Mouse (Mus musculus) 3T3-L1 (cell line): Measurements from ENCODE around the gene Upk3a.
A peak's percentile ranks its signal among the peaks of the same experiment; 100 is the strongest.

Experiments used
- DNase-seq: peaks from one replicate; pipeline ENCODE4 v3.0.0-alpha.2; 2015; ENCODE audit warnings: low read depth, low spot score

Gene Upk3a

GRCm38 (mm10) chr15:85049758-85050157 is 32.8 kb downstream of the Upk3a start:
- DNase-seq, result no peak

- DNase-seq, result no peak
These were observed 37.2 kb downstream of the Upk3a start for GRCm38 (mm10) chr15:85054098-85054497.

GRCm38 (mm10) chr15:85055186-85055585 is 38.2 kb downstream of the Upk3a start:
- DNase-seq, result no peak

GRCm38 (mm10) chr15:85063421-85063820 is 46.5 kb downstream of the Upk3a start:
- DNase-seq, result no peak

- peak; percentile 71 for DNase-seq
These were observed 53.6 kb downstream of the Upk3a start for GRCm38 (mm10) chr15:85070561-85070960.
